Mouse (Mus musculus) hindbrain, postnatal 0 days (tissue): ENCODE measurements around the gene Lrrc49. TPM values are rescaled to one million over a fixed set of nuclear protein-coding genes. Genes with fewer than 3 reads are reported as not detected.
A peak's percentile ranks its signal among the peaks of the same experiment; 100 is the strongest.

Experiments
- ATAC-seq: fragments of 200-750 bp; cut with Nextera tagmentation; 2 replicates; pipeline ENCODE4 v1.8.0; 2017; ENCODE audit warnings: mild to moderate bottlenecking, moderate TSS enrichment, moderate library complexity
- DNase-seq: peaks from one replicate; pipeline ENCODE4 v3.0.0-alpha.2; 2015; ENCODE audit warnings: low spot score
- H3K27ac ChIP-seq: fragments of 300-500 bp; sonication (generic); 2 replicates; pipeline ENCODE4 v1.5.1; 2014; ENCODE audit warnings: mild to moderate bottlenecking
- H3K27me3 ChIP-seq: fragments of 300-500 bp; sonication (generic); 2 replicates; pipeline ENCODE4 v1.6.1; 2014; ENCODE audit warnings: low read length, mixed read lengths; ENCODE audit not compliant: insufficient read depth
- H3K36me3 ChIP-seq: fragments of 300-500 bp; sonication (generic); 2 replicates; pipeline ENCODE4 v1.6.1; 2014; ENCODE audit warnings: low read length, mixed read lengths; ENCODE audit not compliant: insufficient read depth
- H3K4me1 ChIP-seq: fragments of 300-500 bp; sonication (generic); 2 replicates; pipeline ENCODE4 v1.6.1; 2014; ENCODE audit warnings: antibody characterized with exemption, low read length, mixed read lengths; ENCODE audit not compliant: insufficient read depth
- H3K4me2 ChIP-seq: fragments of 300-500 bp; sonication (generic); 2 replicates; pipeline ENCODE4 v1.6.1; 2014; ENCODE audit warnings: low read depth, mild to moderate bottlenecking, low read length, moderate library complexity, mixed read lengths
- H3K4me3 ChIP-seq: fragments of 300-500 bp; sonication (generic); 2 replicates; pipeline ENCODE4 v1.5.1; 2014; ENCODE audit warnings: low read length
- H3K9ac ChIP-seq: fragments of 300-500 bp; sonication (generic); replicated peaks from 2 replicates; pipeline ENCODE4 v1.6.1; 2014; ENCODE audit warnings: mild to moderate bottlenecking, low read length, moderate library complexity, mixed read lengths
- H3K9me3 ChIP-seq: fragments of 300-500 bp; sonication (generic); 2 replicates; pipeline ENCODE4 v1.6.1; 2016; ENCODE audit warnings: low read length, mixed read lengths
- CTCF ChIP-seq: IDR thresholded peaks from 2 replicates; pipeline ENCODE4 v1.5.1; 2016; ENCODE audit warnings: antibody characterized with exemption, control low read depth, low read depth
- WGBS: fragments of 180-500 bp; shearing (Covaris S2); extraction: QIAGEN DNeasy Blood & Tissue Kit; methylation state at CpG from one replicate; pipeline ENCODE4 v1.1.7; 2014; 5-methylcytosine and 5-hydroxymethylcytosine counted together
- polyA plus RNA-seq: library from polyadenylated mRNA; unstranded; fragments of >200 nt; fragmentation: Nextera tagmentation; extraction: Ambion mirVana; gene quantifications from 2 replicates; pipeline ENCODE4 v1.2.1, GENCODE M21; 2015
- total RNA-seq: library from RNA; depleted of rRNA; stranded (reverse); fragments of >200 nt; gene quantifications from 2 replicates; pipeline ENCODE4 v1.2.3, GENCODE M21; 2014

Gene Lrrc49
- total and polyA plus RNA-seq, 2 experiments from 2014 or later, result 48.6 to 71.1 TPM

DNA sequence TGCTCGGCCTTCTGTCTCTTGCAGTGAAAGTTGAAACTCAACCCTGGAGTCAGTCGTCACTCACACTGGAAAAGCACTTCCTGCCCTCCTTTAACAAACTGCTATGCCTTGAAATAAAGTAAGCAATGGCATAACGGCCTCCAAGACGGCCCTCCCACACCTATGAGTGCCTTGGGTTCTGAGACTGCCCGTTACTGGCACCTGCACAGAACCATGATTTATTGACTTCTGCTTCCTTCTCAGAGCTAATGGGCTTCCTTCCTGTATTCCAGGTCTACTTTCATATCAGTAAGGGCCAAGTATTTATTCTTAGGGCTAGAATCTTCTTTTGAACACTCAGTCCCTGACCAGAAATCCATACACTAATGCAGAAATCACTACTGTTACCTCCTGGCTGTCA lies 9.0 kb downstream of the Lrrc49 start:
- WGBS, result 88% methylated on average over 5 of the region's 5 CpGs
- H3K9ac ChIP-seq, result no peak overlapping the region
- DNase-seq (no peak), ATAC-seq (no peak)
- no peaks in the 10 kb centered on the region for H3K4me1 ChIP-seq
- no peak overlapping the region for H3K4me2 ChIP-seq
- H3K9me3 ChIP-seq, result no peaks in the 10 kb centered on the region
- no peaks in the 10 kb centered on the region for H3K27me3 ChIP-seq
- peaks cover 46% of the 10 kb centered on the region for H3K36me3 ChIP-seq
- no peak for TF ChIP-seq CTCF
- H3K4me3 ChIP-seq, result no peak overlapping the region
- H3K27ac ChIP-seq, result no peak overlapping the region

DNA sequence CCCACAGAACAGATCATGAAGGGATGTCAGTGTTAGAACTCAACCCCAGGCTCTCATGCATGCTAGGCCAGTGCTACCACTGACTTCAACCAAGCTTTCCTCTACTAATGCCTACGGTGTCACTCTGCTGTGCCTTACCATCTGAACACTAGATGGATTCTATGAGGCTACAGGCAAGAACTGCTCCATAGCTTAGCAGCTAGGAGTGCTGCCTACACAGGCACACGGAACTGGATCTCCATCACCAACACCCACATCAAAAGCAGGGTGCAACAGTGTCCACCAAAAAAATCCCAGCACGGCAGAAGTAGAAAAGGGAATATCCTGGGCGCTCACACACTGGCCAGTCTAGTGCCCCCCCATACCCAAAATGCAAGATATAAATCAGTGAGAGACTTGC lies 11.5 kb downstream of the Lrrc49 start:
- no peak for TF ChIP-seq CTCF
- Histone ChIP-seq H3K4me1 (no peaks in the 10 kb centered on the region), H3K4me3 (no peak overlapping the region), H3K27ac (no peak overlapping the region), H3K9ac (no peak overlapping the region), H3K4me2 (no peak overlapping the region), H3K9me3 (no peaks in the 10 kb centered on the region), H3K27me3 (no peaks in the 10 kb centered on the region), H3K36me3 (peaks cover 35% of the 10 kb centered on the region)
- 95% methylated on average over 4 of the region's 4 CpGs for WGBS
- DNase-seq, result no peak
- ATAC-seq, result no peak

DNA sequence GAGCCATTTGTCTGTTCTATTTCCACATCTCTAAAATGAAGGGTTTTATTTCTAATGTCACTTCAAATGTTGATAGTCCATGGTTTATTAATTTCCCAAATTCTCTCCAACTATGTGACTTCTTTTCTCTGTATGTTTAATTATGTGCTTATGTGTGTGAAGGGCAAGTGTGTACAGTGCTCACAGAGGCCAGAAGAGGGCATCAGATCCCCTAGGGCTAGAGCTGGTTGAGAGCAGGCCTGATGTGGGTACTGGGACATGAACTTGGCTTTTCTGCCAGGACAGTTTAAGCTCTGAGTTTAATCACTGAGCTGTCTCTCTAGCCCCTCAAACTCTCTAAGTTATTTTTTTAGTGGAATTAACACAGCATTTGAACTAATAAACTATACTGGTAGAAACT lies 13.2 kb downstream of the Lrrc49 start:
- no peak overlapping the region for H3K4me2 ChIP-seq
- H3K4me3 ChIP-seq, result no peak overlapping the region
- DNase-seq (peak; percentile 32), ATAC-seq (no peak)
- H3K9me3 ChIP-seq, result no peaks in the 10 kb centered on the region
- H3K27ac ChIP-seq, result no peak overlapping the region
- H3K27me3 ChIP-seq, result no peaks in the 10 kb centered on the region
- TF ChIP-seq CTCF, result peak; percentile 48
- H3K4me1 ChIP-seq, result no peaks in the 10 kb centered on the region
- H3K36me3 ChIP-seq, result peaks cover 28% of the 10 kb centered on the region; the same call in 1 of the 2 replicates
- H3K9ac ChIP-seq, result no peak overlapping the region

DNA sequence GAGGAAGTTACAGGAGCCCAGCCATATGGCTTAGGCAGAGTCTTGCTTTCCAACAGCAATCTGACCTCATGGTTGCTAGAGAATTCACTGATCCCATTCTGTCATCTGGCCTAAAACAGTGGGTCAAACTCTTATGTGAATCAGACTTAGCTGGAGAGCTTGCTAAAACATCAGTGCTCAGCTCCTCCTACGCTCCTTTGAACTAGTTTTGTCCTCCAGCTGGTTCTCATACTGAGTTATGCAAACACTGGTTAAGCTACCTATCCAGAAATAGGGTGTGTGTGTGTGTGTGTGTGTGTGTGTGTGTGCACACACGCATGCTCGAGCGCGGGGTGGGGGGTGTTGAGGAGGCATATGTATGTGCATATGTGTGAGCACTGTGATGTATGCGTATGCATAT lies 15.4 kb downstream of the Lrrc49 start:
- Histone ChIP-seq H3K36me3 (peaks cover 24% of the 10 kb centered on the region; the same call in 1 of the 2 replicates), H3K4me3 (no peak overlapping the region), H3K27me3 (no peaks in the 10 kb centered on the region), H3K9me3 (no peaks in the 10 kb centered on the region), H3K27ac (no peak overlapping the region), H3K4me1 (no peaks in the 10 kb centered on the region), H3K4me2 (no peak overlapping the region), H3K9ac (no peak overlapping the region)
- no peak for DNase-seq
- TF ChIP-seq CTCF, result no peak
- no peak for ATAC-seq
- WGBS, result 96% methylated on average over 6 of the region's 6 CpGs

DNA sequence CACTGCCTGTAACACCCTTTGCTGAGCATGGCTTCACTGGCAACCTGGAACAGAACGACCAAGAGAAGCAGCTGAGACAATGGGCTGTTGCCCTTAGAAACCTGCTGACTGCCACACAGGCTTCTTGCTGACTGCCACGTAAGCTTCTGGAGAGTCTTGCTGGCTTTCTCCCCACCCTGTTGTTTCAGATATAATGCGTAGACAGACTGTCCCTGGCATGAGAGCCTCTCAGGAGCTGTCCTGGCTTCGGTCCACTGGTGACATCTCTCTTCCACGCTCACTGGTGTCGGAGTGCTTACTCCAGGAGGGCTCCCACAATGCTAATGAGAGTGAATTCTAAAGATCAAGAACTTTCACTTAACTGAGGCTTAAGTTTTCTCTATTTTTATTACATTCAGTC lies 19.1 kb downstream of the Lrrc49 start:
- Histone ChIP-seq H3K4me3 (no peak overlapping the region), H3K9ac (no peak overlapping the region), H3K4me2 (no peak overlapping the region), H3K9me3 (no peaks in the 10 kb centered on the region), H3K27me3 (no peaks in the 10 kb centered on the region), H3K36me3 (peaks cover 29% of the 10 kb centered on the region; the same call in 1 of the 2 replicates), H3K4me1 (no peaks in the 10 kb centered on the region), H3K27ac (no peak overlapping the region)
- ATAC-seq, result no peak
- peak; percentile 1 for DNase-seq
- no peak for TF ChIP-seq CTCF
- 51% methylated on average over 6 of the region's 6 CpGs for WGBS

DNA sequence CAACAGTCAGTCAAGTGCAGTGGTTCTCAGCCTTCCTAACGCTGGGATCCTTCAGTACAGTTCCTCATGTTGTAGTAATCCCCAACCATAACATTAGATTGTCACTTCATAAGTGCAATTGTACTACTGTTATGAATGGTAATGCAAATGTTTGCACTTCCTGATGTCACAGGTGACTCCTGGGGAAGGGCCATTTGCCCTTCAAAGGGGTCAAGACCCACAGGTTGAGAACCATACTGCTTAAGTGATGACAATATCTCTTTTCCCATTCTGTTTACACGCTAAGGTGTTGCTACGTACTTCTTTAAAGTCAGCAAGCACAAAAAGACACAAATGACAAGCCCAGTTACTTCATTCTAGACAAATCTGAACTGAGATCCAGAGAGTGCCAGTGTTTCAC lies 22.4 kb downstream of the Lrrc49 start:
- 97% methylated on average over 3 of the region's 3 CpGs for WGBS
- ATAC-seq, result no peak

DNA sequence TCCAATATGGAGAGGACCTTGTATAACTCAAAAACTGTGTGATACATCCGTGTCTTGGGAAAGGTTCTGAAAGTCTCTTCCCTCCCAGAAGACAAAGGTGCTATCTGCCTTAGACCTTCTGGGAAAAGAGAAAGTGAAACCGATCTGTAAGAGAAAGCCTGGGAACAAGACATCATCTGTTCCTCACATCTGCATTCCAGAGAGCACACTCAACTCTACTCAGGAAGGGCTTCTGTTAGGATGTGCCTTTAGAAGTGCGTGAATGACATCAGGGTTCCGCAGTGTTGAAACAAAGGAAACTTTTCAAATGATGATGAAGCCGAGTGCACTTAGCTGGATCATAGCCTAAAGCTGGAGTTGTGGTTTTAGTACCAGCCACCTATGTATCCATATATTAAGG lies 23.1 kb downstream of the Lrrc49 start:
- H3K4me1 ChIP-seq, result no peaks in the 10 kb centered on the region
- H3K27me3 ChIP-seq, result no peaks in the 10 kb centered on the region
- ATAC-seq (no peak), DNase-seq (no peak)
- no peak overlapping the region for H3K4me2 ChIP-seq
- no peak overlapping the region for H3K4me3 ChIP-seq
- no peak for TF ChIP-seq CTCF
- WGBS, result 81% methylated on average over 5 of the region's 5 CpGs
- H3K9me3 ChIP-seq, result no peaks in the 10 kb centered on the region
- H3K36me3 ChIP-seq, result peaks cover 29% of the 10 kb centered on the region; the same call in 1 of the 2 replicates
- H3K9ac ChIP-seq, result no peak overlapping the region
- no peak overlapping the region for H3K27ac ChIP-seq

More for the DNA sequence above, 22.4 kb downstream of the Lrrc49 start:
- no peaks in the 10 kb centered on the region for H3K27me3 ChIP-seq
- H3K36me3 ChIP-seq, result peaks cover 29% of the 10 kb centered on the region; the same call in 1 of the 2 replicates
- no peak overlapping the region for H3K4me2 ChIP-seq
- DNase-seq, result no peak
- no peak overlapping the region for H3K4me3 ChIP-seq
- no peaks in the 10 kb centered on the region for H3K9me3 ChIP-seq
- no peak overlapping the region for H3K9ac ChIP-seq
- no peak for TF ChIP-seq CTCF
- no peak overlapping the region for H3K27ac ChIP-seq
- no peaks in the 10 kb centered on the region for H3K4me1 ChIP-seq
